Mouse (Mus musculus) ovary, adult 2 months (tissue): ENCODE measurements around the gene Cntn1. TPM values are rescaled to one million over a fixed set of nuclear protein-coding genes. Genes with fewer than 3 reads are reported as not detected.

Experiments used
- polyA plus RNA-seq: library from polyadenylated mRNA; depleted of rRNA; stranded (reverse); fragments of >200 nt; gene quantifications from 2 replicates; pipeline ENCODE4 v1.2.3, GENCODE M21; 2012; rRNA removed

Gene Cntn1
- polyA plus RNA-seq = 0.92 and 1.3 TPM in 2 replicates

DNA sequence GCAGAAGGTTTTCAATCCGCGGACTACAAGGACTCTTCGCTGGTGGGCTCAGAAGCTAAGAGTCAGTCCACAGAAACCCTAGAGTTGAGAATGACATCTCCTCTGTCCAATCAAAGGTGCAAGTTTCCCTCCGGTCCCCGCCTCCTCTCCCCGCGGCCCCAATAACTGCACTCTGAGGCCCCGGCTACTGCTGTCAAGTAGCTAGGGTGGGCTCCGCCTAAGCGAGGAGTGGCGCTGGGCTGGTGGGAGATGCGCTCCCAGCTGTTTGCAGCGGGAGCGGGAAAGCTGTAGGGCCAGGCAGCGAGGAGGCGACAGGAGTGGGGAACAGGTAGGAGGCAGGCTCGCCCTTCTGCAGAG, at the start of gene Cntn1:
Gene Cntn1 (plus strand): TSS at position 170 of the 357 bp plus-strand sequence.

Other genes with a start within 250 kb of the Cntn1 start
- gene Smgc, start 212.9 kb upstream of the Cntn1 start, polyA plus RNA-seq = not detected in 2 replicates